Mouse (Mus musculus): ENCODE results near the gene Kdm4b. TPM values are rescaled to one million over a fixed set of nuclear protein-coding genes. Genes with fewer than 3 reads are reported as not detected.
A peak's percentile ranks its signal among the peaks of the same experiment; 100 is the strongest.

The Kdm4b gene
- polyA plus RNA-seq, 1 experiment from 2014 or later = 66.7 TPM

GRCm38 (mm10) chr17:56405856-56406840 is 80.3 kb downstream of the Kdm4b start:
- 78% methylated on average over 14 of the region's 14 CpGs for WGBS

GRCm38 (mm10) chr17:56406878-56407277 is 81.0 kb downstream of the Kdm4b start:
- Histone ChIP-seq H3K4me1 (replicated peaks) (peaks cover 49% of the 10 kb centered on the region), H3K36me3 (peaks cover 45% of the 10 kb centered on the region), H3K27ac (peak overlapping the region; percentile 80), H3K4me3 (no peak overlapping the region), H3K9me3 (no peaks in the 10 kb centered on the region), H3K4me2 (no peak overlapping the region), H3K27me3 (no peaks in the 10 kb centered on the region), H3K9ac (peak overlapping the region; percentile 43; the same call in 1 of the 2 replicates)
- no peak; the same call in 1 of the 2 replicates for ATAC-seq (ENCODE audit: low FRiP score)
- WGBS = 50% methylated on average over 4 of the region's 4 CpGs

More at GRCm38 (mm10) chr17:56405856-56406840, 80.3 kb downstream of the Kdm4b start:
- peak overlapping the region; percentile 80 for H3K27ac ChIP-seq
- H3K9ac ChIP-seq = no peak overlapping the region
- peaks cover 45% of the 10 kb centered on the region for H3K36me3 ChIP-seq
- no peaks in the 10 kb centered on the region for H3K27me3 ChIP-seq
- no peak overlapping the region for H3K4me3 ChIP-seq
- H3K9me3 ChIP-seq = no peaks in the 10 kb centered on the region
- H3K4me2 ChIP-seq = no peak overlapping the region
- ATAC-seq (ENCODE audit: low FRiP score) = no peak
- H3K4me1 ChIP-seq (replicated peaks) = peaks cover 49% of the 10 kb centered on the region

GRCm38 (mm10) chr17:56407379-56407778 is 81.5 kb downstream of the Kdm4b start:
- H3K27me3 ChIP-seq = no peaks in the 10 kb centered on the region
- 40% methylated on average over 8 of the region's 8 CpGs for WGBS
- peak overlapping the region; percentile 80 for H3K27ac ChIP-seq
- H3K4me2 ChIP-seq = no peak overlapping the region
- H3K4me1 ChIP-seq (replicated peaks) = peaks cover 49% of the 10 kb centered on the region
- peak overlapping the region; percentile 43; the same call in 1 of the 2 replicates for H3K9ac ChIP-seq
- no peaks in the 10 kb centered on the region for H3K9me3 ChIP-seq
- H3K4me3 ChIP-seq = no peak overlapping the region
- ATAC-seq (ENCODE audit: low FRiP score) = no peak
- H3K36me3 ChIP-seq = peaks cover 45% of the 10 kb centered on the region

- Histone ChIP-seq H3K27me3 (no peaks in the 10 kb centered on the region), H3K4me1 (replicated peaks) (peaks cover 49% of the 10 kb centered on the region), H3K4me3 (no peak overlapping the region), H3K9me3 (no peaks in the 10 kb centered on the region), H3K4me2 (no peak overlapping the region), H3K27ac (peak overlapping the region; percentile 80), H3K36me3 (peaks cover 48% of the 10 kb centered on the region), H3K9ac (peak overlapping the region; percentile 40)
- ATAC-seq (ENCODE audit: low FRiP score) = 0 out of 2 replicates have a peak, but pooled peaks have one; percentile 13
- 36% methylated on average over 13 of the region's 13 CpGs for WGBS
Measured at GRCm38 (mm10) chr17:56408965-56409625, 83.2 kb downstream of the Kdm4b start.

- WGBS = 52% methylated on average over 8 of the region's 8 CpGs
- Histone ChIP-seq H3K4me1 (replicated peaks) (peaks cover 49% of the 10 kb centered on the region), H3K27me3 (no peaks in the 10 kb centered on the region), H3K27ac (peak overlapping the region; percentile 80), H3K9me3 (no peaks in the 10 kb centered on the region), H3K9ac (peak overlapping the region; percentile 40), H3K36me3 (peaks cover 49% of the 10 kb centered on the region), H3K4me3 (no peak overlapping the region), H3K4me2 (no peak overlapping the region)
- ATAC-seq (ENCODE audit: low FRiP score) = 0 out of 2 replicates have a peak, but pooled peaks have one; percentile 16
Measured at GRCm38 (mm10) chr17:56409759-56410158, 83.9 kb downstream of the Kdm4b start.

- Histone ChIP-seq H3K4me1 (replicated peaks) (peaks cover 42% of the 10 kb centered on the region), H3K9me3 (no peaks in the 10 kb centered on the region), H3K36me3 (peaks cover 59% of the 10 kb centered on the region), H3K4me2 (no peak overlapping the region), H3K4me3 (no peak overlapping the region), H3K27me3 (no peaks in the 10 kb centered on the region), H3K27ac (no peak overlapping the region), H3K9ac (no peak overlapping the region)
- 98% methylated on average over 7 of the region's 7 CpGs for WGBS
- ATAC-seq (ENCODE audit: low FRiP score) = no peak
Measured at GRCm38 (mm10) chr17:56411437-56411836, 85.6 kb downstream of the Kdm4b start.

GRCm38 (mm10) chr17:56413113-56413512 is 87.3 kb downstream of the Kdm4b start:
- H3K4me1 ChIP-seq (replicated peaks) = peaks cover 26% of the 10 kb centered on the region
- no peak overlapping the region for H3K4me3 ChIP-seq
- ATAC-seq (ENCODE audit: low FRiP score) = no peak
- no peak overlapping the region for H3K27ac ChIP-seq
- no peak overlapping the region for H3K9ac ChIP-seq
- H3K9me3 ChIP-seq = no peaks in the 10 kb centered on the region
- H3K4me2 ChIP-seq = no peak overlapping the region
- WGBS = 81% methylated on average over 13 of the region's 13 CpGs
- no peaks in the 10 kb centered on the region for H3K27me3 ChIP-seq
- H3K36me3 ChIP-seq = peaks cover 76% of the 10 kb centered on the region

GRCm38 (mm10) chr17:56414785-56415184 is 88.9 kb downstream of the Kdm4b start:
- Histone ChIP-seq H3K36me3 (peaks cover 92% of the 10 kb centered on the region), H3K9me3 (no peaks in the 10 kb centered on the region), H3K4me2 (no peak overlapping the region), H3K9ac (no peak overlapping the region), H3K27me3 (no peaks in the 10 kb centered on the region), H3K4me3 (no peak overlapping the region), H3K27ac (no peak overlapping the region), H3K4me1 (replicated peaks) (peaks cover 11% of the 10 kb centered on the region)
- 94% methylated on average over 9 of the region's 9 CpGs for WGBS
- no peak for ATAC-seq (ENCODE audit: low FRiP score)

GRCm38 (mm10) chr17:56418304-56418703 is 92.4 kb downstream of the Kdm4b start:
- H3K4me1 ChIP-seq (replicated peaks) = no peaks in the 10 kb centered on the region
- no peak for ATAC-seq (ENCODE audit: low FRiP score)
- H3K36me3 ChIP-seq = peaks cover 98% of the 10 kb centered on the region
- no peak overlapping the region for H3K27ac ChIP-seq
- no peaks in the 10 kb centered on the region for H3K9me3 ChIP-seq
- no peak overlapping the region for H3K9ac ChIP-seq
- no peak overlapping the region for H3K4me2 ChIP-seq
- WGBS = 70% methylated on average over 12 of the region's 12 CpGs
- no peak overlapping the region for H3K4me3 ChIP-seq
- no peaks in the 10 kb centered on the region for H3K27me3 ChIP-seq

- Histone ChIP-seq H3K9me3 (no peaks in the 10 kb centered on the region), H3K27me3 (no peaks in the 10 kb centered on the region), H3K36me3 (peaks cover 97% of the 10 kb centered on the region), H3K4me3 (no peak overlapping the region), H3K4me2 (no peak overlapping the region), H3K9ac (no peak overlapping the region), H3K27ac (no peak overlapping the region), H3K4me1 (replicated peaks) (peaks cover 3% of the 10 kb centered on the region)
- ATAC-seq (ENCODE audit: low FRiP score) = no peak
- 96% methylated on average over 2 of the region's 2 CpGs for WGBS
Measured at GRCm38 (mm10) chr17:56420022-56420421, 94.2 kb downstream of the Kdm4b start.

GRCm38 (mm10) chr17:56424726-56425583 is 99.1 kb downstream of the Kdm4b start:
- Histone ChIP-seq H3K9ac (peak overlapping the region; percentile 67), H3K27me3 (peaks cover 3% of the 10 kb centered on the region; the same call in 1 of the 2 replicates), H3K4me2 (peak overlapping the region; percentile 53), H3K4me1 (replicated peaks) (peaks cover 15% of the 10 kb centered on the region), H3K36me3 (peaks cover 95% of the 10 kb centered on the region), H3K4me3 (peak overlapping the region; percentile 33), H3K9me3 (no peaks in the 10 kb centered on the region), H3K27ac (peak overlapping the region; percentile 44)
- peak; percentile 36 for ATAC-seq (ENCODE audit: low FRiP score)
- 16% methylated on average over 62 of the region's 77 CpGs for WGBS

Data from hindbrain, embryonic 13.5 days (tissue).